Mouse (Mus musculus): ENCODE data around the gene Slc29a3. TPM values are rescaled to one million over a fixed set of nuclear protein-coding genes. Genes with fewer than 3 reads are reported as not detected.
"Not testable (repeated sequence)": the region's sequence is repeated elsewhere in the genome, so short reads cannot be mapped to it uniquely, and the experiment has no call there.

Gene Slc29a3
- polyA plus RNA-seq, 1 experiment: 4.7 TPM

GRCm38 (mm10) chr10:60718491-60718890 is 34.1 kb downstream of the Slc29a3 start:
- H3K4me2 ChIP-seq (ENCODE audit: low read depth): no peak overlapping the region
- H3K36me3 ChIP-seq (ENCODE audit: control insufficient read depth, insufficient read depth): no peaks in the 10 kb centered on the region
- no peaks in the 10 kb centered on the region for H3K27me3 ChIP-seq (ENCODE audit: control insufficient read depth, insufficient read depth, insufficient read length)
- H3K4me3 ChIP-seq: no peak overlapping the region
- no peak for TF ChIP-seq MYOG (IDR thresholded peaks at IDR 0.05; ENCODE audit: control insufficient read depth in 1 of 3, insufficient read depth in 1 of 3, insufficient read length in 2 of 3, low read depth in 2 of 3)
- TF ChIP-seq SRF (IDR thresholded peaks at IDR 0.05; ENCODE audit: control insufficient read depth, insufficient read length, low read depth): no peak
- TF ChIP-seq MYOD1 (IDR thresholded peaks at IDR 0.05; ENCODE audit: control insufficient read depth in 1 of 3, insufficient read length in 2 of 3, low read depth in 2 of 3): no peak
- TF ChIP-seq USF1 (IDR thresholded peaks at IDR 0.05; ENCODE audit: low read depth): no peak
- no peak for TF ChIP-seq TCF3 (IDR thresholded peaks at IDR 0.05; ENCODE audit: insufficient read length, low read depth)
- TF ChIP-seq TCF12 (IDR thresholded peaks at IDR 0.05; ENCODE audit: insufficient read depth, poor library complexity, severe bottlenecking): no peak
- no peak for TF ChIP-seq MAX (IDR thresholded peaks at IDR 0.05; ENCODE audit: low read depth)
- TF ChIP-seq E2F4 (IDR thresholded peaks at IDR 0.05; ENCODE audit: insufficient read depth): no peak
- no peak for TF ChIP-seq POLR2AphosphoS2 (IDR thresholded peaks at IDR 0.05; ENCODE audit: insufficient read length, low read depth)
- TF ChIP-seq REST (IDR thresholded peaks at IDR 0.05; ENCODE audit: insufficient read depth, insufficient read length): no peak
- no peak overlapping the region for H3ac ChIP-seq (ENCODE audit: control insufficient read depth, insufficient read length)
- no peaks in the 10 kb centered on the region for H3K79me2 ChIP-seq (ENCODE audit: control insufficient read depth, insufficient read depth)

GRCm38 (mm10) chr10:60716449-60716848 is 36.1 kb downstream of the Slc29a3 start:
- Histone ChIP-seq H3ac (ENCODE audit: control insufficient read depth, insufficient read length) (no peak overlapping the region), H3K79me2 (ENCODE audit: control insufficient read depth, insufficient read depth) (no peaks in the 10 kb centered on the region), H3K4me3 (no peak overlapping the region), H3K36me3 (ENCODE audit: control insufficient read depth, insufficient read depth) (no peaks in the 10 kb centered on the region), H3K4me2 (ENCODE audit: low read depth) (no peak overlapping the region), H3K27me3 (ENCODE audit: control insufficient read depth, insufficient read depth, insufficient read length) (no peaks in the 10 kb centered on the region)
- TF ChIP-seq MYOD1 (IDR thresholded peaks at IDR 0.05; ENCODE audit: control insufficient read depth in 1 of 3, insufficient read length in 2 of 3, low read depth in 2 of 3) (no peak), E2F4 (IDR thresholded peaks at IDR 0.05; ENCODE audit: insufficient read depth) (no peak), USF1 (IDR thresholded peaks at IDR 0.05; ENCODE audit: low read depth) (no peak), REST (IDR thresholded peaks at IDR 0.05; ENCODE audit: insufficient read depth, insufficient read length) (no peak), POLR2AphosphoS2 (IDR thresholded peaks at IDR 0.05; ENCODE audit: insufficient read length, low read depth) (no peak), SRF (IDR thresholded peaks at IDR 0.05; ENCODE audit: control insufficient read depth, insufficient read length, low read depth) (no peak)

- H3K4me3 ChIP-seq; H3K36me3 ChIP-seq (ENCODE audit: control insufficient read depth, insufficient read depth); H3K27me3 ChIP-seq (ENCODE audit: control insufficient read depth, insufficient read depth, insufficient read length); H3ac ChIP-seq (ENCODE audit: control insufficient read depth, insufficient read length); H3K4me2 ChIP-seq (ENCODE audit: low read depth); H3K79me2 ChIP-seq (ENCODE audit: control insufficient read depth, insufficient read depth): not testable (repeated sequence)
Measured at GRCm38 (mm10) chr10:60712299-60712698, 40.3 kb downstream of the Slc29a3 start.

DNA sequence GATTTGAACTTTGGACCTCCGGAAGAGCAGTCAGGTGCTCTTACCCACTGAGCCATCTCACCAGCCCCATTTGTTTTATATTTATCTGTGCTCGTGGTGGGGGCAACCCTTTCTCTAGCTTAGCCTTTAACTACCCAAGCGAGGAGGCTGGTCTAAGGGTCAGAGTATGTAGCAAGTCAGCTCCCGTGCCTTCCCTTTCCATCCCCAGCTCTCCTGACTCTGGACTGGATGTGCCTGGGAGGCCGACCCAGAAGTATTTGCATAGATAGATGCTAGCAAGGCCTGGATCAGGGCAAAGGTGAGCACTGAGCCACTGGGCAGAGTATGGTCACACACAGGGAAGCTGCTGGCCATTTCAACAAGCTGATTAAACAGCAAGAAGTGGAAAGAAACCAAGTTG is 43.8 kb downstream of the Slc29a3 start:
- TF ChIP-seq MYOD1 (IDR thresholded peaks at IDR 0.05; ENCODE audit: control insufficient read depth in 1 of 3, insufficient read length in 2 of 3, low read depth in 2 of 3) (no peak), TCF12 (IDR thresholded peaks at IDR 0.05; ENCODE audit: insufficient read depth, poor library complexity, severe bottlenecking) (no peak), POLR2A (IDR thresholded peaks at IDR 0.05; ENCODE audit: insufficient read length, low read depth) (no peak), REST (IDR thresholded peaks at IDR 0.05; ENCODE audit: insufficient read depth, insufficient read length) (no peak), CEBPB (IDR thresholded peaks at IDR 0.05; ENCODE audit: insufficient read depth, poor library complexity, severe bottlenecking) (no peak), MYOG (IDR thresholded peaks at IDR 0.05; ENCODE audit: control insufficient read depth in 1 of 3, insufficient read depth in 1 of 3, insufficient read length in 2 of 3, low read depth in 2 of 3) (no peak), TCF3 (IDR thresholded peaks at IDR 0.05; ENCODE audit: insufficient read length, low read depth) (no peak), E2F4 (IDR thresholded peaks at IDR 0.05; ENCODE audit: insufficient read depth) (no peak), POLR2AphosphoS2 (IDR thresholded peaks at IDR 0.05; ENCODE audit: insufficient read length, low read depth) (no peak), MAX (IDR thresholded peaks at IDR 0.05; ENCODE audit: low read depth) (no peak)
- H3K79me2 ChIP-seq (ENCODE audit: control insufficient read depth, insufficient read depth): no peaks in the 10 kb centered on the region
- no peak overlapping the region for H3ac ChIP-seq (ENCODE audit: control insufficient read depth, insufficient read length)
- H3K4me3 ChIP-seq: no peak overlapping the region
- H3K4me2 ChIP-seq (ENCODE audit: low read depth): no peak overlapping the region
- H3K36me3 ChIP-seq (ENCODE audit: control insufficient read depth, insufficient read depth): no peaks in the 10 kb centered on the region
- H3K27me3 ChIP-seq (ENCODE audit: control insufficient read depth, insufficient read depth, insufficient read length): peaks cover 16% of the 10 kb centered on the region

DNA sequence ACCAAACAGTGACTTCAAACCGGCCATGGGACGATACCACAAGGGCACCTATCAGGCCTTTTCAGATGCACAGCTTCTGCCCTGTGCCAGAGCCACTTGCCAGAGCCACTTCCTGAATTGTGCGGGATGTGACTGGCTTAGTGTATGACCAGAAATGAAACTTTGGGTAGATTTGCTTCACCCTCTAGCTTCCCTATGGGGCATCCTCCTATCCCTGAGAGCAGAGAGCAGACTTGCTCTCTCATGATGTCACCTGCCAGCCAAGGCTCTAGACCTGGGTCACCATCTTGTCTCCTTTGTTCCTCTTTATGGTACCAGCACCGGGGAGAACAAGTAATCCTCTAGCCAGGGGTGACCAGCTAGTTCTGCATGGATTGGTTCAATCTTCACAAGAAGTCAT is 46.3 kb downstream of the Slc29a3 start:
- H3K27me3 ChIP-seq (ENCODE audit: control insufficient read depth, insufficient read depth, insufficient read length): peaks cover 18% of the 10 kb centered on the region
- H3K4me3 ChIP-seq: no peak overlapping the region
- no peaks in the 10 kb centered on the region for H3K36me3 ChIP-seq (ENCODE audit: control insufficient read depth, insufficient read depth)
- TF ChIP-seq USF1 (IDR thresholded peaks at IDR 0.05; ENCODE audit: low read depth): no peak
- TF ChIP-seq POLR2AphosphoS2 (IDR thresholded peaks at IDR 0.05; ENCODE audit: insufficient read length, low read depth): no peak
- no peak for TF ChIP-seq TCF3 (IDR thresholded peaks at IDR 0.05; ENCODE audit: insufficient read length, low read depth)
- TF ChIP-seq MAX (IDR thresholded peaks at IDR 0.05; ENCODE audit: low read depth): no peak
- TF ChIP-seq REST (IDR thresholded peaks at IDR 0.05; ENCODE audit: insufficient read depth, insufficient read length): no peak
- no peak overlapping the region for H3K4me2 ChIP-seq (ENCODE audit: low read depth)
- no peaks in the 10 kb centered on the region for H3K79me2 ChIP-seq (ENCODE audit: control insufficient read depth, insufficient read depth)
- no peak overlapping the region for H3ac ChIP-seq (ENCODE audit: control insufficient read depth, insufficient read length)

- H3K79me2 ChIP-seq (ENCODE audit: control insufficient read depth, insufficient read depth): no peaks in the 10 kb centered on the region
- no peaks in the 10 kb centered on the region for H3K36me3 ChIP-seq (ENCODE audit: control insufficient read depth, insufficient read depth)
- no peak overlapping the region for H3K4me2 ChIP-seq (ENCODE audit: low read depth)
- no peak overlapping the region for H3ac ChIP-seq (ENCODE audit: control insufficient read depth, insufficient read length)
- no peak overlapping the region for H3K4me3 ChIP-seq
- peaks cover 29% of the 10 kb centered on the region for H3K27me3 ChIP-seq (ENCODE audit: control insufficient read depth, insufficient read depth, insufficient read length)
- no peak for TF ChIP-seq E2F4 (IDR thresholded peaks at IDR 0.05; ENCODE audit: insufficient read depth)
- no peak for TF ChIP-seq POLR2AphosphoS2 (IDR thresholded peaks at IDR 0.05; ENCODE audit: insufficient read length, low read depth)
Measured at GRCm38 (mm10) chr10:60705134-60705533, 47.5 kb downstream of the Slc29a3 start.

All from myocyte (in vitro differentiated cells).